Mouse (Mus musculus) lung, postnatal 0 days (tissue): ENCODE data around the gene Aggf1. TPM values are rescaled to one million over a fixed set of nuclear protein-coding genes. Genes with fewer than 3 reads are reported as not detected.

ENCODE experiments used
- ATAC-seq: fragments of 200-750 bp; cut with Nextera tagmentation; 2 replicates; pipeline ENCODE4 v1.8.0; 2017; ENCODE audit warnings: moderate library complexity
- DNase-seq: peaks from one replicate; pipeline ENCODE4 v3.0.0-alpha.2; 2016; ENCODE audit warnings: low spot score
- H3K27ac ChIP-seq: fragments of 300-500 bp; sonication (generic); 2 replicates; pipeline ENCODE4 v1.5.1; 2014; ENCODE audit warnings: antibody characterized with exemption, mild to moderate bottlenecking, low read length, mixed read lengths
- H3K27me3 ChIP-seq: fragments of 300-500 bp; sonication (generic); replicated peaks from 2 replicates; pipeline ENCODE4 v1.6.1; 2014; ENCODE audit warnings: low read length, mixed read lengths; ENCODE audit not compliant: insufficient read depth
- H3K36me3 ChIP-seq: fragments of 300-500 bp; sonication (generic); 2 replicates; pipeline ENCODE4 v1.6.1; 2014; ENCODE audit warnings: low read length, mixed read lengths; ENCODE audit not compliant: insufficient read depth
- H3K4me1 ChIP-seq: fragments of 300-500 bp; sonication (generic); 2 replicates; pipeline ENCODE4 v1.6.1; 2014; ENCODE audit warnings: antibody characterized with exemption, low read depth, low read length, mixed read lengths; ENCODE audit not compliant: insufficient read depth
- H3K4me2 ChIP-seq: fragments of 300-500 bp; sonication (generic); replicated peaks from 2 replicates; pipeline ENCODE4 v1.6.1; 2014; ENCODE audit warnings: low read depth, mild to moderate bottlenecking, low read length, moderate library complexity, mixed read lengths
- H3K4me3 ChIP-seq: fragments of 300-500 bp; sonication (generic); 2 replicates; pipeline ENCODE4 v1.5.1; 2014; ENCODE audit warnings: low read depth, low read length
- H3K9ac ChIP-seq: fragments of 300-500 bp; sonication (generic); replicated peaks from 2 replicates; pipeline ENCODE4 v1.6.1; 2014; ENCODE audit warnings: low read depth, mild to moderate bottlenecking
- H3K9me3 ChIP-seq: fragments of 300-500 bp; sonication (generic); 2 replicates; pipeline ENCODE4 v1.6.1; 2016; ENCODE audit warnings: low read length, mixed read lengths
- CTCF ChIP-seq: IDR thresholded peaks from 2 replicates; pipeline ENCODE4 v1.5.1; 2016; ENCODE audit warnings: antibody characterized with exemption, mild to moderate bottlenecking
- EP300 ChIP-seq: IDR thresholded peaks from 2 replicates; pipeline ENCODE4 v1.6.1; 2016; ENCODE audit warnings: antibody characterized with exemption, mild to moderate bottlenecking, control low read depth
- WGBS: fragments of 180-500 bp; shearing (Covaris S2); extraction: QIAGEN DNeasy Blood & Tissue Kit; methylation state at CpG from one replicate; pipeline ENCODE4 v1.1.7; 2014; 5-methylcytosine and 5-hydroxymethylcytosine counted together
- polyA plus RNA-seq: library from polyadenylated mRNA; unstranded; fragments of >200 nt; fragmentation: Nextera tagmentation; extraction: Ambion mirVana; gene quantifications from 2 replicates; pipeline ENCODE4 v1.2.1, GENCODE M21; 2015

Gene Aggf1
- polyA plus RNA-seq, 1 experiment from 2014 or later, result 24.2 TPM

- Histone ChIP-seq H3K27ac (no peak overlapping the region), H3K27me3 (no peaks in the 10 kb centered on the region), H3K4me3 (no peak overlapping the region), H3K36me3 (no peaks in the 10 kb centered on the region), H3K9ac (no peak overlapping the region), H3K9me3 (no peaks in the 10 kb centered on the region), H3K4me2 (no peak overlapping the region), H3K4me1 (no peaks in the 10 kb centered on the region)
- DNase-seq (no peak), ATAC-seq (no peak)
- no peak for TF ChIP-seq EP300
- TF ChIP-seq CTCF, result no peak
- WGBS, result 76% methylated on average over 6 of the region's 6 CpGs
Observed at GRCm38 (mm10) chr13:95319153-95319552, 56.0 kb downstream of the Aggf1 start.

- ATAC-seq, result no peak
Observed at GRCm38 (mm10) chr13:95312016-95312415, 63.1 kb downstream of the Aggf1 start.

GRCm38 (mm10) chr13:95307100-95307655 is 68.0 kb downstream of the Aggf1 start:
- no peak overlapping the region for H3K4me3 ChIP-seq
- no peak overlapping the region for H3K27ac ChIP-seq
- no peak for ATAC-seq
- no peaks in the 10 kb centered on the region for H3K4me1 ChIP-seq
- H3K9me3 ChIP-seq, result no peaks in the 10 kb centered on the region
- no peak for DNase-seq
- no peaks in the 10 kb centered on the region for H3K27me3 ChIP-seq
- no peak overlapping the region for H3K9ac ChIP-seq
- no peaks in the 10 kb centered on the region for H3K36me3 ChIP-seq
- WGBS, result 54% methylated on average over 8 of the region's 8 CpGs
- no peak for TF ChIP-seq EP300
- TF ChIP-seq CTCF, result 0 out of 2 replicates have a peak, but pooled peaks have one; percentile 7
- no peak overlapping the region for H3K4me2 ChIP-seq

More at GRCm38 (mm10) chr13:95312016-95312415, 63.1 kb downstream of the Aggf1 start:
- Histone ChIP-seq H3K4me2 (no peak overlapping the region), H3K27ac (no peak overlapping the region), H3K36me3 (no peaks in the 10 kb centered on the region), H3K27me3 (no peaks in the 10 kb centered on the region), H3K4me1 (no peaks in the 10 kb centered on the region), H3K9ac (no peak overlapping the region), H3K4me3 (no peak overlapping the region), H3K9me3 (no peaks in the 10 kb centered on the region)
- DNase-seq, result no peak
- no peak for TF ChIP-seq CTCF
- TF ChIP-seq EP300, result no peak
- whole genome bisulfite sequencing, result 81% methylated on average over 6 of the region's 6 CpGs

- TF ChIP-seq CTCF (no peak), EP300 (no peak)
- H3K9ac ChIP-seq, result no peak overlapping the region
- H3K27me3 ChIP-seq, result no peaks in the 10 kb centered on the region
- WGBS, result 54% methylated on average over 4 of the region's 4 CpGs
- DNase-seq, result no peak
- no peaks in the 10 kb centered on the region for H3K36me3 ChIP-seq
- H3K27ac ChIP-seq, result no peak overlapping the region
- no peak overlapping the region for H3K4me3 ChIP-seq
- ATAC-seq, result no peak
- H3K4me2 ChIP-seq, result no peak overlapping the region
- H3K4me1 ChIP-seq, result no peaks in the 10 kb centered on the region
- H3K9me3 ChIP-seq, result no peaks in the 10 kb centered on the region
Observed at GRCm38 (mm10) chr13:95306596-95306995, 68.6 kb downstream of the Aggf1 start.

Other genes starting within 250 kb of the Aggf1 start
- 18.1 and 19.3 TPM in 2 replicates for gene Pde8b, start 125.0 kb downstream of the Aggf1 start, polyA plus RNA-seq
- gene Zbed3, start 51.7 kb downstream of the Aggf1 start, polyA plus RNA-seq, result 26.1 and 27.2 TPM in 2 replicates
- not detected in 2 replicates for gene Crhbp, start 69.6 kb upstream of the Aggf1 start, polyA plus RNA-seq
- not detected in 2 replicates for gene S100z, start 103.4 kb upstream of the Aggf1 start, polyA plus RNA-seq
- 4.3 and 5.6 TPM in 2 replicates for gene F2rl1, start 149.9 kb upstream of the Aggf1 start, polyA plus RNA-seq
- 118 and 134 TPM in 2 replicates for gene F2r, start 243.1 kb upstream of the Aggf1 start, polyA plus RNA-seq